Mouse (Mus musculus): ENCODE measurements at regions not wholly inside any gene's neighbourhood (a gene's known extent, or its start where the extent isn't known, plus 50 kb on each side); places are given as distances from the start of the nearest gene placed in this dataset.

DNA sequence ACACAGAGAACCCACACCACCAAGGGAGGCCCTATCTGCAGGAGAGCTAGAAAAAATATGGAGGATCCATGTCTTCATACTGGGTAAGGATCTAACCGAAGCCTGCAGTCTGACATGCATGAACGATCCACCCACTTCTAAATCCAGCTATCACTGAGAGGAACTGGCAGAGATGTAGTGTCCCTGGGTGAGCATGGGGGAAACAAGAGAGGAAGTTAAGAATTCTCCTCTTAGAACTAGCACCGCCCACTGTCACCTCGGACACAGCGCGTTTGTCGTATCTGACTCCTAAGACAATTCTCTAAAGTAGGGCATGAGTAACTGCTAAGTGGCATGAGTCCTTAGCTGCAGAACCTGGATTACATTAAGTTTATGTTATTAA lies 112.8 kb upstream of the Azi2 start:
- TF ChIP-seq CTCF (IDR thresholded peaks at IDR 0.05; ENCODE audit: low read depth) = no peak
- no peaks in the 10 kb centered on the region for H3K27me3 ChIP-seq (replicated peaks; ENCODE audit: control insufficient read depth, insufficient read depth, low read length)
- WGBS = 74% methylated on average over 7 of the region's 7 CpGs
- H3K9ac ChIP-seq (ENCODE audit: low read depth, low read length) = no peak overlapping the region
- no peak overlapping the region for H3K27ac ChIP-seq (ENCODE audit: low read depth, low read length)
- no peaks in the 10 kb centered on the region for H3K4me1 ChIP-seq (replicated peaks; ENCODE audit: control insufficient read depth, insufficient read depth, low read length)
- ATAC-seq = no peak
- H3K4me2 ChIP-seq (replicated peaks; ENCODE audit: low read depth) = no peak overlapping the region
- no peak overlapping the region for H3K4me3 ChIP-seq (ENCODE audit: low read depth, low read length)
- H3K36me3 ChIP-seq (ENCODE audit: control insufficient read depth, insufficient read depth) = no peaks in the 10 kb centered on the region
- no peaks in the 10 kb centered on the region for H3K9me3 ChIP-seq (ENCODE audit: control insufficient read depth)

DNA sequence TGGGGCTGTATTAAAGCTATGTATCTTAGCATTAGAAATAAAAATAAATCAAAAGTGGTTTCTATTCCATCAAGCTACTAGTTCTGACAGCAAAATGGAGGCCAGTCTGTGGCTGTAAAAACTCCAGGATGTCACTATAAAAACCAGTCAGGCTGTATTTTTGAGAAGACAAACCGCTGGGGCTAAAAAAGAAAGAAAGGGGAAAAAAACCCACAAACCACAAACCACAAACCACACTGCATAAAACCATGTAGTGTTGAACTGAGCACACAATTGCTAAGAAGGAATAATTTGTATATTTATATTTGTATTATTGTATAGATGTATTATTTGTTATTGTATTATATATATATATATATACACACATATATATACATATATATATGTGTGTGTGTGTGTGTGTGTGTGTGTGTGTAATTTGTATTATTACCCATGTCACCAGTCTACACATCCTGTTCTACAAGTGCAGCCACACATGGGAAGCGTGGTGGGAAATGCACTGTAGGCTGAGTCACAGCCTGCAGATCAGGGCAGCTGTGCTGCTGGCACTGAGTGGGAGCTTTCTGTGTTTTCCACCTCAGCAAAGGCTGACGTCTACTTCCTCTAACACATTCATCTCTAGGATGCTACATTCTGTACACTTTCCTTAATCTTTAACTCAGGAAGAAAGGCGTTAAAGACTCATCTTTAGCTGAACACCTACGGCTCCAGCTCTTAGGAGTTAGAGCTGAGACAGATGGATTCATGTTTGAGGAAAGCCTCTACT lies 113.4 kb upstream of the Azi2 start:
- Histone ChIP-seq H3K4me2 (replicated peaks; ENCODE audit: low read depth) (no peak overlapping the region), H3K4me1 (replicated peaks; ENCODE audit: control insufficient read depth, insufficient read depth, low read length) (no peaks in the 10 kb centered on the region), H3K9me3 (ENCODE audit: control insufficient read depth) (no peaks in the 10 kb centered on the region), H3K9ac (ENCODE audit: low read depth, low read length) (no peak overlapping the region), H3K27me3 (replicated peaks; ENCODE audit: control insufficient read depth, insufficient read depth, low read length) (no peaks in the 10 kb centered on the region), H3K36me3 (ENCODE audit: control insufficient read depth, insufficient read depth) (no peaks in the 10 kb centered on the region), H3K4me3 (ENCODE audit: low read depth, low read length) (no peak overlapping the region), H3K27ac (ENCODE audit: low read depth, low read length) (no peak overlapping the region)
- no peak for ATAC-seq
- TF ChIP-seq CTCF (IDR thresholded peaks at IDR 0.05; ENCODE audit: low read depth) = no peak
- 66% methylated on average over 5 of the region's 5 CpGs for WGBS

GRCm38 (mm10) chr9:117922992-117923391 lies 117.3 kb upstream of the Azi2 start:
- no peak overlapping the region for H3K4me2 ChIP-seq (replicated peaks; ENCODE audit: low read depth)
- ATAC-seq = no peak

DNA sequence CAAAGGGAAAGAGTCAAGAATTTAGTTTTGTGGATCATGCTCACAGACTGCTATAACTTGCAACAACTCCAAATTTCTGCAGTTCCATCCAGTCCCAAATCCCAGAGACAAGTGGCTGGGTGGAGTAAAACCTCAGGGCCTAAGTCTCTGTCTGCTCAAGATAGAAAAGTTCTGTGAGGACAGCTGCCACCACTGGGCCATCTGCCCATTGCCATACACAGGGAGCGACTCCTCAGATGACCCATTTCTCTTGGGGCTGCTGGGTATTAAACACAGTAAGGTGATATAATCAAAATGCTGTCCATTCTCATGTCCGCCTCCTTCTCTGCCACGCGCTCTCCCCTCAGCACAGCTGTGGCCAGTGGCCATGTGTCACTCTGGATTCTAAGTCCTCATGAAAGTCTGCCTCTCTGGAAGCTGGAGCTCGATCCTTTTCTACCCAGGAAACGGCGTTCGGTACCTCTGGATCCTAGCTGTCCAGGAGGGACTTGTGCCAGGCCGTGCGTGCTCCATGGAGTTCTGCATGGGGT lies 132.3 kb upstream of the Azi2 start:
- H3K4me3 ChIP-seq (ENCODE audit: low read depth, low read length) = no peak overlapping the region
- H3K36me3 ChIP-seq (ENCODE audit: control insufficient read depth, insufficient read depth) = no peaks in the 10 kb centered on the region
- ATAC-seq = no peak
- no peak for TF ChIP-seq CTCF (IDR thresholded peaks at IDR 0.05; ENCODE audit: low read depth)
- no peaks in the 10 kb centered on the region for H3K9me3 ChIP-seq (ENCODE audit: control insufficient read depth)
- H3K9ac ChIP-seq (ENCODE audit: low read depth, low read length) = no peak overlapping the region
- H3K27ac ChIP-seq (ENCODE audit: low read depth, low read length) = no peak overlapping the region
- 90% methylated on average over 10 of the region's 10 CpGs for WGBS
- no peaks in the 10 kb centered on the region for H3K4me1 ChIP-seq (replicated peaks; ENCODE audit: control insufficient read depth, insufficient read depth, low read length)
- no peak overlapping the region for H3K4me2 ChIP-seq (replicated peaks; ENCODE audit: low read depth)
- H3K27me3 ChIP-seq (replicated peaks; ENCODE audit: control insufficient read depth, insufficient read depth, low read length) = no peaks in the 10 kb centered on the region

More at GRCm38 (mm10) chr9:117922992-117923391, 117.3 kb upstream of the Azi2 start:
- Histone ChIP-seq H3K27me3 (replicated peaks; ENCODE audit: control insufficient read depth, insufficient read depth, low read length) (no peaks in the 10 kb centered on the region), H3K4me1 (replicated peaks; ENCODE audit: control insufficient read depth, insufficient read depth, low read length) (no peaks in the 10 kb centered on the region), H3K36me3 (ENCODE audit: control insufficient read depth, insufficient read depth) (no peaks in the 10 kb centered on the region), H3K27ac (ENCODE audit: low read depth, low read length) (no peak overlapping the region), H3K4me3 (ENCODE audit: low read depth, low read length) (no peak overlapping the region), H3K9me3 (ENCODE audit: control insufficient read depth) (no peaks in the 10 kb centered on the region), H3K9ac (ENCODE audit: low read depth, low read length) (no peak overlapping the region)
- WGBS = 26% methylated on average over 4 of the region's 4 CpGs
- TF ChIP-seq CTCF (IDR thresholded peaks at IDR 0.05; ENCODE audit: low read depth) = no peak

- Histone ChIP-seq H3K27me3 (replicated peaks; ENCODE audit: control insufficient read depth, insufficient read depth, low read length) (no peaks in the 10 kb centered on the region), H3K27ac (ENCODE audit: low read depth, low read length) (no peak overlapping the region), H3K4me2 (replicated peaks; ENCODE audit: low read depth) (no peak overlapping the region), H3K9me3 (ENCODE audit: control insufficient read depth) (no peaks in the 10 kb centered on the region), H3K9ac (ENCODE audit: low read depth, low read length) (no peak overlapping the region), H3K4me1 (replicated peaks; ENCODE audit: control insufficient read depth, insufficient read depth, low read length) (no peaks in the 10 kb centered on the region), H3K36me3 (ENCODE audit: control insufficient read depth, insufficient read depth) (no peaks in the 10 kb centered on the region), H3K4me3 (ENCODE audit: low read depth, low read length) (no peak overlapping the region)
- no peak for ATAC-seq
- WGBS = 72% methylated on average over 10 of the region's 10 CpGs
- no peak for TF ChIP-seq CTCF (IDR thresholded peaks at IDR 0.05; ENCODE audit: low read depth)
These were observed 135.1 kb upstream of the Azi2 start for GRCm38 (mm10) chr9:117905045-117905747.

GRCm38 (mm10) chr9:117904621-117905020 lies 135.7 kb upstream of the Azi2 start:
- TF ChIP-seq CTCF (IDR thresholded peaks at IDR 0.05; ENCODE audit: low read depth) = no peak
- ATAC-seq = no peak
- WGBS = 62% methylated on average over 8 of the region's 8 CpGs
- H3K27me3 ChIP-seq (replicated peaks; ENCODE audit: control insufficient read depth, insufficient read depth, low read length) = no peaks in the 10 kb centered on the region
- H3K4me1 ChIP-seq (replicated peaks; ENCODE audit: control insufficient read depth, insufficient read depth, low read length) = no peaks in the 10 kb centered on the region
- H3K9me3 ChIP-seq (ENCODE audit: control insufficient read depth) = no peaks in the 10 kb centered on the region
- no peak overlapping the region for H3K4me2 ChIP-seq (replicated peaks; ENCODE audit: low read depth)
- no peaks in the 10 kb centered on the region for H3K36me3 ChIP-seq (ENCODE audit: control insufficient read depth, insufficient read depth)
- no peak overlapping the region for H3K9ac ChIP-seq (ENCODE audit: low read depth, low read length)
- no peak overlapping the region for H3K4me3 ChIP-seq (ENCODE audit: low read depth, low read length)
- H3K27ac ChIP-seq (ENCODE audit: low read depth, low read length) = no peak overlapping the region

Measured in intestine, postnatal 0 days (tissue).